Mouse (Mus musculus): ENCODE results near the gene Emc8. TPM values are rescaled to one million over a fixed set of nuclear protein-coding genes. Genes with fewer than 3 reads are reported as not detected.
A peak's percentile ranks its signal among the peaks of the same experiment; 100 is the strongest.

Gene Emc8
- total and polyA plus RNA-seq, 2 experiments from 2014 or later: 87.9 to 124 TPM

DNA sequence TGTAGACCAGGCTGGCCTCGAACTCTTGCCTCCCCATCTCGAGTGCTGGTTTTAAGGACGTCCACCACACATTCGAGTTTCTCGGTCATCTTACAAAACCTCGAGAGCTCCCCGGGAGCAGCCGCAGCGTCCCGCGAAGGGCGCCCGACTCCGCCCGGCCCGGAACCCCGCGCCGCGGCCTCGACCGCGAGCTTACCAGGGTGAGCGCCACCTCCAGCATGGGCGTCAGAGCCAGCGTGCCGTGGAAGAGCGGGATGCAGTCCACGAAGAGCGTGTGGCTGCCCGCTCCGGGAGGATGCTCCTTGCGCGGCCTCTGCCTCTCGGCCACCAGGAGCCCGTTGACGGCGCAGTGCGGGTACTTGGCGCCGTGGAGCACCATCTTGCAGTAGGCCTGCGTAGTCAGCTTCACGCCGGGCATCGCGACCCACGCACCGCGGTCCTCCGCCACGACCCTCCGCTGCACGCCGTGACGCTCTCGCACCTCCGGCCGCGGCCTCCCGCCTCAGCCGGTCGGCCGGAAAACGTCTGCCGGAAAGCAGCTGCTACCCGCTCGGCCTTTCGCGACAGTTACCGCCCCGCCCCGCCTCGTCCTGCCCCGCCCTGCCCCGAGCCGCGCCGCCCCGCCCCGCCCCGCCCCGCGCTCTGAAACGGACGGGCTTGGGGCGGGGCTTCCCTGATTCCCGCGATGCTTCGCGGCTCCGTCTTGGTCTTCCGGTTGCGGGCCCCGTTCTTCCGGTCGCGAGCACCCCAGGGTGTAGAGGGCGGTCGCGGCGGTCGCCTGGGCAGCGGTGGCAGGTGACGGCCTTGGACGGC lies 606 bp downstream of the Emc8 start, which contains the start of the genes Gm27021 and Cox4i1:
Gene Gm27021 (minus strand): TSS at position 519 of the 813 bp plus-strand sequence.
Gene Cox4i1 (plus strand): TSS at position 662 of the 813 bp plus-strand sequence.
- TF ChIP-seq CTCF (IDR thresholded peaks at IDR 0.05; ENCODE audit: low read depth): peak; percentile 37
- peak; percentile 96 for ATAC-seq
- Histone ChIP-seq H3K4me3 (ENCODE audit: low read length) (peak within 1 kb of the TSS; percentile 89), H3K27ac (peak within 1 kb of the TSS; percentile 94), H3K4me2 (ENCODE audit: low read depth, low read length) (peak within 1 kb of the TSS; percentile 88), H3K9me3 (ENCODE audit: low read length) (no peaks in the 10 kb centered on the region), H3K27me3 (ENCODE audit: insufficient read depth, low read length) (no peaks in the 10 kb centered on the region), H3K9ac (replicated peaks; ENCODE audit: low read length) (peak within 1 kb of the TSS; percentile 81), H3K4me1 (ENCODE audit: insufficient read depth, low read length) (peaks cover 27% of the 10 kb centered on the region), H3K36me3 (ENCODE audit: insufficient read depth, low read length) (peaks cover 21% of the 10 kb centered on the region)
- 2% methylated on average over 91 of the region's 105 CpGs for WGBS
- peak; percentile 96 for DNase-seq (ENCODE audit: low spot score)

DNA sequence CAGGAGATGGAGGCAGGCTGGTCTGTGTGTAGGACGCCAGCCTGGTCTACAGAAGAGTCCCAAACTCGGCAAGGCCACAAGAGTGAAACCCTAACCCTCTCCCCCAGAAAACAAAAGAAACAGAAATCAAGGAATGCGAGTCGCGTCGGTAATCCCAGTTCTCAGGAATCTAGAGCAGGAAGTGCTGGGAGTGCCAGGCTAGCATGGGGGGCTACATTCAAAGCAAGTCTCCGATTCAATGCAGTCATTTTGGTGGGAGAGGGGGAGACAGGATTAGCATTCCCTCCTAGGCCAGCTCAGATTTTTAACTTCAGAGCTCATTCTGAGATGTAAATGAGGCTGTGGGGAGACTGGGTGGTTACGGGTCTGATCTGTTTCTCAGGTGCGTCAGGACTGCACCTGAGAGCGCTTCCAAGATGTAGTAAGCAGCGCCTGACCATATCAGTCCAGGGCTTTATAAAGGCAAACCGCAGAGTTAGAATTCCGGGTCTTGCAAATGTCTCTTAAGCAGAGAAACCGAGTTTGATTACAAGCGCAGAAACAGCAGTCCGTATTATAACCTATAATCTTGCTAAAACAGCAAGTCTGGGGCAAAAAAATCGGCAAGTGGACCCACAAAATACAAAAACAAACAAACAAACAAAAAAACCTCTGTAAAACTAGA lies 1.4 kb downstream of the Emc8 start:
- Histone ChIP-seq H3K36me3 (ENCODE audit: insufficient read depth, low read length) (peaks cover 13% of the 10 kb centered on the region; the same call in 1 of the 2 replicates), H3K27ac (peak overlapping the region; percentile 94), H3K4me1 (ENCODE audit: insufficient read depth, low read length) (peaks cover 27% of the 10 kb centered on the region), H3K4me2 (ENCODE audit: low read depth, low read length) (peak overlapping the region; percentile 88), H3K27me3 (ENCODE audit: insufficient read depth, low read length) (no peaks in the 10 kb centered on the region), H3K9ac (replicated peaks; ENCODE audit: low read length) (peak overlapping the region; percentile 81), H3K9me3 (ENCODE audit: low read length) (no peaks in the 10 kb centered on the region), H3K4me3 (ENCODE audit: low read length) (peak overlapping the region; percentile 89)
- 2% methylated on average over 17 of the region's 17 CpGs for WGBS
- ATAC-seq (no peak), DNase-seq (ENCODE audit: low spot score) (no peak)
- TF ChIP-seq CTCF (IDR thresholded peaks at IDR 0.05; ENCODE audit: low read depth): no peak

GRCm38 (mm10) chr8:120665726-120666455 lies 2.5 kb downstream of the Emc8 start:
- Histone ChIP-seq H3K4me2 (ENCODE audit: low read depth, low read length) (peak overlapping the region; percentile 88), H3K27ac (peak overlapping the region; percentile 64; the same call in 1 of the 2 replicates), H3K4me3 (ENCODE audit: low read length) (peak overlapping the region; percentile 89), H3K9me3 (ENCODE audit: low read length) (no peaks in the 10 kb centered on the region), H3K36me3 (ENCODE audit: insufficient read depth, low read length) (peaks cover 5% of the 10 kb centered on the region; the same call in 1 of the 2 replicates), H3K27me3 (ENCODE audit: insufficient read depth, low read length) (no peaks in the 10 kb centered on the region), H3K4me1 (ENCODE audit: insufficient read depth, low read length) (peaks cover 27% of the 10 kb centered on the region), H3K9ac (replicated peaks; ENCODE audit: low read length) (peak overlapping the region; percentile 81; the same call in 1 of the 2 replicates)
- TF ChIP-seq CTCF (IDR thresholded peaks at IDR 0.05; ENCODE audit: low read depth): peak; percentile 52
- no peak for ATAC-seq
- 65% methylated on average over 3 of the region's 3 CpGs for WGBS
- peak; percentile 22 for DNase-seq (ENCODE audit: low spot score)

DNA sequence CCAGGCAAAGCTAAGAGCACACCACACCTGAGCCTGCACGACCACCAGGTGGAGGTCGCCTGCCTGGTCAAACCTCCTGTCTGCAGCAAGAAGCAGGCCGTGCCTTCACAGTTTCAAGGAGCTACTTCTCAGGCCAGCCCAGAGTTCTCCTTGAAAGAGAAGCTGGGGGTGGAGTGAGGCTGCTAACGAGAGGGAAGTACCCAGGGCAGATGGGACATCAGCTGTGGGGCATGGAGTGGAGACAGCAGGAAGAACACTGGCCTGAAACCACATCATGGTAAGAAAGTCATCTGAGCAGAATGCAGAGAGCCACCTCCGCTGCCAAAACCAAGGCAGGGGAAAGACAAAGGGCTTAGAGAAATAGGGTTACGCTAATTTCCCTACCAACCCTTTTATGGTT lies 3.8 kb downstream of the Emc8 start:
- Histone ChIP-seq H3K27me3 (ENCODE audit: insufficient read depth, low read length) (no peaks in the 10 kb centered on the region), H3K9me3 (ENCODE audit: low read length) (no peaks in the 10 kb centered on the region), H3K4me3 (ENCODE audit: low read length) (no peak overlapping the region), H3K9ac (replicated peaks; ENCODE audit: low read length) (no peak overlapping the region), H3K4me1 (ENCODE audit: insufficient read depth, low read length) (peaks cover 27% of the 10 kb centered on the region), H3K36me3 (ENCODE audit: insufficient read depth, low read length) (no peaks in the 10 kb centered on the region), H3K27ac (peak overlapping the region; percentile 56; the same call in 1 of the 2 replicates), H3K4me2 (ENCODE audit: low read depth, low read length) (peak overlapping the region; percentile 25; the same call in 1 of the 2 replicates)
- no peak for TF ChIP-seq CTCF (IDR thresholded peaks at IDR 0.05; ENCODE audit: low read depth)
- DNase-seq (ENCODE audit: low spot score): peak; percentile 31
- ATAC-seq: no peak
- 59% methylated on average over 6 of the region's 6 CpGs for WGBS

DNA sequence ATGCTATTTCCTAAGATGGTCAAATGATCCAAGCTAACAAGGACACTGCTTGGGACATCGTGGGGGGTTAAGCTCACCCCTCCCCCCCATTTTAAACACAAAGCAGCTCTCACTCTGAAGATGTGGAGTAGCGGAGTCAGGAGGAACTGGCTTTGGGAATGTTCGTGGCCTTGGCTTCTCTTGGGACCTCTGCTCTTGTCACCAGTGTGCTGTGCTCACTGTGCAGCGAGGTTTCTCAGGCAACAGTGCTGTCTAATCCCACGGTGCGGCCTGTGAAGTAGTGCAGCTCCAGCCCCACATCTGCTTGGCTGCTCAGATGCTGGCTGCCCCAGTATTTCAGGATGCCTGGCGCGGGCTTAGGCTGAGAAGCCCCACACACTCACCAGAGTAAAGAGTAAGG lies 11.0 kb downstream of the Emc8 start:
- H3K4me3 ChIP-seq (ENCODE audit: low read length): no peak overlapping the region
- peak; percentile 80 for ATAC-seq
- 69% methylated on average over 8 of the region's 8 CpGs for WGBS

More for the DNA sequence above, 11.0 kb downstream of the Emc8 start:
- Histone ChIP-seq H3K36me3 (ENCODE audit: insufficient read depth, low read length) (peaks cover 37% of the 10 kb centered on the region; the same call in 1 of the 2 replicates), H3K9ac (replicated peaks; ENCODE audit: low read length) (no peak overlapping the region), H3K9me3 (ENCODE audit: low read length) (no peaks in the 10 kb centered on the region), H3K4me1 (ENCODE audit: insufficient read depth, low read length) (peaks cover 3% of the 10 kb centered on the region; the same call in 1 of the 2 replicates), H3K27me3 (ENCODE audit: insufficient read depth, low read length) (no peaks in the 10 kb centered on the region), H3K4me2 (ENCODE audit: low read depth, low read length) (no peak overlapping the region), H3K27ac (peak overlapping the region; percentile 17; the same call in 1 of the 2 replicates)
- TF ChIP-seq CTCF (IDR thresholded peaks at IDR 0.05; ENCODE audit: low read depth): no peak
- DNase-seq (ENCODE audit: low spot score): peak; percentile 48

Data from hindbrain, postnatal 0 days (tissue).